18 mouse cellular contexts compared by ENCODE assay signal in genomic region chr11:33140111-33140460, GRCm38 (mm10). TPM values are rescaled to one million over a fixed set of nuclear protein-coding genes. Genes with fewer than 3 reads are reported as not detected.
"Had no signal": no experiment of that assay in that cellular context is flagged by ENCODE, and none has a peak within 500 bp of the region (broad histone marks: within the 10 kb centered on the region; RNA-seq: fewer than 3 reads in every experiment).

No protein-coding gene starts in this region.

- H3K9me3 ChIP-seq: limb, embryonic 13.5 days; liver, embryonic 13.5 days; midbrain, embryonic 12.5 days; midbrain, embryonic 15.5 days; neural tube, embryonic 12.5 days; neural tube, embryonic 15.5 days had no signal

- H3K9ac ChIP-seq: limb, embryonic 13.5 days; liver, embryonic 13.5 days; midbrain, embryonic 12.5 days; midbrain, embryonic 15.5 days; neural tube, embryonic 12.5 days; neural tube, embryonic 15.5 days had no signal

- H3K4me3 ChIP-seq: limb, embryonic 13.5 days; liver, embryonic 13.5 days; midbrain, embryonic 12.5 days; midbrain, embryonic 15.5 days; neural tube, embryonic 12.5 days; neural tube, embryonic 15.5 days had no signal

- DNase-seq: kidney, adult 18-20 months; kidney, adult 9 months; kidney, postnatal 14 days; kidney, postnatal 4 days; left cerebral cortex, postnatal 4 days; liver, embryonic 13.5 days; right cerebral cortex, adult 18-20 months; right cerebral cortex, postnatal 14 days; right cerebral cortex, postnatal 4 days; thymus, adult 2 months; thymus, postnatal 14 days had no signal

- ATAC-seq: midbrain, embryonic 15.5 days had no signal

- H3K4me1 ChIP-seq: liver, embryonic 13.5 days had no signal

- H3K4me2 ChIP-seq: limb, embryonic 13.5 days; liver, embryonic 13.5 days; midbrain, embryonic 12.5 days; midbrain, embryonic 15.5 days; neural tube, embryonic 12.5 days; neural tube, embryonic 15.5 days had no signal

- H3K36me3 ChIP-seq: liver, embryonic 13.5 days; midbrain, embryonic 12.5 days; midbrain, embryonic 15.5 days; neural tube, embryonic 12.5 days; neural tube, embryonic 15.5 days had no signal

- H3K27ac ChIP-seq: limb, embryonic 13.5 days; liver, embryonic 13.5 days; macrophage; midbrain, embryonic 12.5 days; midbrain, embryonic 15.5 days; neural tube, embryonic 12.5 days; neural tube, embryonic 15.5 days had no signal

RNA-seq across cellular contexts. Expression of gene Fgf18, which starts 7.1 kb away (rescaled TPM):
- total RNA-seq: megakaryocyte, adult 5-6 weeks had no signal
- polyA plus RNA-seq: macrophage had no signal
